10 mouse cellular contexts compared by ENCODE assay signal in genomic region chr2:148039351-148040235, GRCm38 (mm10). TPM values are rescaled to one million over a fixed set of nuclear protein-coding genes. Genes with fewer than 3 reads are reported as not detected.
A peak's percentile ranks its signal among the peaks of the same experiment; 100 is the strongest.
DNase-seq lines count a peak whose midpoint lies in the region; ATAC-seq and TF ChIP-seq lines count a peak whose summit lies in the region.
"Had no signal": no experiment of that assay in that cellular context is flagged by ENCODE, and none has a peak within 500 bp of the region (broad histone marks: within the 10 kb centered on the region; RNA-seq: fewer than 3 reads in every experiment).

No protein-coding gene starts in this region.

- 1% methylated on average over 53 of the region's 53 CpGs for WGBS in kidney, embryonic 16.5 days
- WGBS in hindbrain, embryonic 13.5 days: under 1% methylated on average over 53 of the region's 53 CpGs
- WGBS in lung, adult 2 months: 4% methylated on average over 53 of the region's 53 CpGs
- WGBS in stomach, embryonic 14.5 days: under 1% methylated on average over 53 of the region's 53 CpGs

- H3K4me1 ChIP-seq in kidney, embryonic 16.5 days (ENCODE audit: insufficient read depth, low read length): peaks cover 10% of the 10 kb centered on the region
- peaks cover 3% of the 10 kb centered on the region for H3K4me1 ChIP-seq in hindbrain, embryonic 13.5 days (replicated peaks)
- H3K4me1 ChIP-seq in lung, adult 2 months (ENCODE audit: control insufficient read depth, insufficient read depth, low read length): no peaks in the 10 kb centered on the region; the same call in 1 of the 2 replicates
- H3K4me1 ChIP-seq in stomach, embryonic 14.5 days (ENCODE audit: control insufficient read depth, insufficient read depth, low read length): no peaks in the 10 kb centered on the region

- no peaks in the 10 kb centered on the region for H3K36me3 ChIP-seq in kidney, embryonic 16.5 days (ENCODE audit: insufficient read depth, low read length)
- H3K36me3 ChIP-seq in hindbrain, embryonic 13.5 days: no peaks in the 10 kb centered on the region
- no peaks in the 10 kb centered on the region; the same call in 1 of the 2 replicates for H3K36me3 ChIP-seq in stomach, embryonic 14.5 days (ENCODE audit: control insufficient read depth, insufficient read depth, low read length)

- TF ChIP-seq POLR2A in lung, adult 2 months (IDR thresholded peaks at IDR 0.05; ENCODE audit: borderline replicate concordance, extremely low read depth, low read depth, low read length): peak; percentile 33; the same call in 1 of the 2 replicates

- H3K27me3 ChIP-seq in kidney, embryonic 16.5 days (ENCODE audit: insufficient read depth, low read length): peaks cover 100% of the 10 kb centered on the region
- peaks cover 100% of the 10 kb centered on the region for H3K27me3 ChIP-seq in hindbrain, embryonic 13.5 days
- peaks cover 60% of the 10 kb centered on the region for H3K27me3 ChIP-seq in stomach, embryonic 14.5 days (ENCODE audit: control insufficient read depth, insufficient read depth, low read length)

- no peak for DNase-seq in kidney, postnatal 14 days
- DNase-seq in lung, adult 2 months: peak; percentile 63
- no peak for DNase-seq in gastrocnemius, adult 8-10 months (ENCODE audit: low spot score in 2 of 2)
- DNase-seq in layer of hippocampus, adult 9-10 months (ENCODE audit: low spot score): no peak
- DNase-seq: gastrocnemius, adult 2 months; right cerebral cortex, adult 18-20 months had no signal

- H3K4me3 ChIP-seq in kidney, embryonic 16.5 days (ENCODE audit: low read length): peak overlapping the region; percentile 6; the same call in 1 of the 2 replicates
- H3K4me3 ChIP-seq in hindbrain, embryonic 13.5 days: peak overlapping the region; percentile 11
- H3K4me3 ChIP-seq in lung, adult 2 months (replicated peaks; ENCODE audit: extremely low read depth, low read depth, low read length): peak overlapping the region; percentile 42
- H3K4me3 ChIP-seq in stomach, embryonic 14.5 days (ENCODE audit: low read depth, low read length): peak overlapping the region; percentile 41
- H3K4me3 ChIP-seq: gastrocnemius, adult 2 months had no signal

- no peak overlapping the region for H3K4me2 ChIP-seq in kidney, embryonic 16.5 days (replicated peaks; ENCODE audit: low read depth, low read length)
- no peak overlapping the region for H3K4me2 ChIP-seq in hindbrain, embryonic 13.5 days
- peak overlapping the region; percentile 51 for H3K4me2 ChIP-seq in stomach, embryonic 14.5 days (replicated peaks; ENCODE audit: low read depth, low read length)

- no peak overlapping the region for H3K9ac ChIP-seq in kidney, embryonic 16.5 days (replicated peaks; ENCODE audit: low read length)
- H3K9ac ChIP-seq in hindbrain, embryonic 13.5 days: 0 out of 2 replicates have a peak overlapping the region, but pooled peaks have one; percentile 20
- peak overlapping the region; percentile 63 for H3K9ac ChIP-seq in stomach, embryonic 14.5 days (replicated peaks; ENCODE audit: low read depth, low read length)

- no peak for TF ChIP-seq CTCF in lung, adult 2 months (IDR thresholded peaks at IDR 0.05; ENCODE audit: insufficient read depth, low read length)

- H3K27ac ChIP-seq in kidney, embryonic 16.5 days (ENCODE audit: low read length): no peak overlapping the region
- H3K27ac ChIP-seq in hindbrain, embryonic 13.5 days: peak overlapping the region; percentile 63
- peak overlapping the region; percentile 93 for H3K27ac ChIP-seq in stomach, embryonic 14.5 days (ENCODE audit: low read length)
- H3K27ac ChIP-seq: gastrocnemius, adult 2 months had no signal

- no peaks in the 10 kb centered on the region for H3K9me3 ChIP-seq in kidney, embryonic 16.5 days (ENCODE audit: low read length)
- H3K9me3 ChIP-seq in hindbrain, embryonic 13.5 days: no peaks in the 10 kb centered on the region
- no peaks in the 10 kb centered on the region for H3K9me3 ChIP-seq in stomach, embryonic 14.5 days (ENCODE audit: control insufficient read depth, low read depth, low read length)

- ATAC-seq in kidney, embryonic 16.5 days (ENCODE audit: low FRiP score, low TSS enrichment): 0 out of 2 replicates have a peak, but pooled peaks have one; percentile 17
- ATAC-seq in hindbrain, embryonic 13.5 days (ENCODE audit: low FRiP score): no peak
- ATAC-seq in stomach, embryonic 14.5 days (ENCODE audit: insufficient number of reproducible peaks, insufficient read depth, low FRiP score, low read depth): peak; percentile 53; the same call in 1 of the 2 replicates
- no peak for ATAC-seq in megakaryocyte, adult 5-6 weeks (ENCODE audit: poor library complexity, severe bottlenecking)

RNA-seq across cellular contexts. Expression of gene Foxa2, which starts 7.2 kb away (rescaled TPM):
- 0.14 and 0.49 TPM in 2 replicates for polyA plus RNA-seq in kidney, embryonic 16.5 days (2015; fragmentation: Nextera tagmentation; extraction: Ambion mirVana)
- polyA plus RNA-seq in hindbrain, embryonic 13.5 days (2015; fragmentation: Nextera tagmentation; extraction: Ambion mirVana): 1.7 and 2.1 TPM in 2 replicates
- polyA plus RNA-seq in lung, adult 2 months (2012; rRNA removed): 80.1 and 106 TPM in 2 replicates
- 18.2 and 20.4 TPM in 2 replicates for polyA plus RNA-seq in stomach, embryonic 14.5 days (2014; fragmentation: Nextera tagmentation; extraction: Ambion mirVana)
- total RNA-seq in megakaryocyte, adult 5-6 weeks (2015): not detected in 2 replicates
- not detected in 2 replicates for total RNA-seq in megakaryocyte, adult 5-6 weeks (2017)
- total RNA-seq in gastrocnemius, adult 8-10 months (2022): not detected
- total RNA-seq: gastrocnemius, adult 2 months had no signal

Comparison
In these comparisons a context has a peak if more than half of its experiments do, and no peak if none do; other contexts are left out.
1. ATAC-seq: peak in kidney, embryonic 16.5 days (single experiment) and stomach, embryonic 14.5 days (single experiment); none in hindbrain, embryonic 13.5 days (single experiment) and megakaryocyte, adult 5-6 weeks (single experiment).
2. Peak in every context shown above with its lines, with median percentiles within 50 percentile points of each other: H3K4me3 ChIP-seq.